Mouse (Mus musculus): Measurements from ENCODE around the gene Acad9.

Acad9 gene

DNA sequence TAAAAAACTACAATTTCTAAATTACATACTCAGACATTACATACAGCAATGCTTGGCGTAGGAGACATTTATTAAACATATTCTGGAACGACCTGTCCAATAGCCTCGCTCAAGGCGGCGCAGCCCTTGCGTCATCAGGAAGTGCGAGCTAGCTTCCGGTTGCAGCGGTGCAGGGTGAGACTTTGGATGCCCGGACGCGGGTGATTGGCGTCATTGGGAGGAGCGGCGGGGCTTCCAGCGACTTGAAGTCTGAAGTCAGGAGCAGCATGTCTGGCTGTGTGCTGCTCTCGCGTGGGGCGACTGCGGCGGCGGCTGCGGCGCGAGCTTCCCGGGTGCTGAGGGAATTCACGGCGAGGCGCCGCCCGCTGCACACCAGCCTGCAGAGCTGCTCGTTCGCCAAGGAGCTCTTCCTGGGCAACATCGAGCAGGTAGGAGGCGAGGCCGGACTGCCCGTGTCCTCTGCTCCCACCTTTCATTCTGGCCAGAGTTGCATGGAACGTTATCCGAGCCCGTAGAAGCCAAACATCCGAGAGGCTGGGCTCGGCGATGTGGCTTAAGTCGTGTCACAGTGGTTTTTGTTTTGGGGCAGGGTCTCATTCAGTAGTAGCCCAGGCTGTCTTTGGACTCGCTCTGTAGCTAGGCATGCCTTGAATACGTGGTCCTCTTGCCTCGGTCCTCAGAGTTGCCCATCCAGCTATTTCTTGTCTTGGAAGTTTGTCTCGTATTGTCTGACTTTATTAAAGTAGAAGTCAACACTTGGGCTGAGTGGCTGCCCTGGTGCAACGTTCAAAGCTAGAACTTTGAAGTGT is at the start of gene Acad9:
TSS of gene Acad9 (plus strand) at position 137 of the 809 bp plus-strand sequence.
- peak; percentile 94 to 95 for DNase-seq (ENCODE audit: low spot score in 2 of 2)

DNA sequence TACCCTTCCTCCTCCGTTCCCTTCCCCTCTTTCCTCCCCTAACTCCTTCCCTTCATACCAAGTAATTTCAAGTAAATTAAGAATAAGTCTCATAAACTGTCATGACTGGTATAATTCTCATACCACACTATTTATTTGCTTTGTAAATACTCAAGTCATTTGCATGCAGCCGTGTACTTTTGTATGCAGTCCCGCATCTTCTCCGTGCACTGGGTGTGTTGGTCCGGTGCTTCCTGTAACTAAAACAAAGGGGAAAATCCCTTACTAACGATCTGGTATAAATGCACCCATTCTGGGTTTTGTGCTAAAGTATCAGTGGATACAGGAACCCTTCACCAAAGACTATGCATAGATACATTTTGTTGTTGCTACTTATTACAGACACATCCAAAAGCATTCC is 40.0 kb upstream of the Acad9 start:
- no peak for DNase-seq (ENCODE audit: low spot score in 2 of 2)

DNA sequence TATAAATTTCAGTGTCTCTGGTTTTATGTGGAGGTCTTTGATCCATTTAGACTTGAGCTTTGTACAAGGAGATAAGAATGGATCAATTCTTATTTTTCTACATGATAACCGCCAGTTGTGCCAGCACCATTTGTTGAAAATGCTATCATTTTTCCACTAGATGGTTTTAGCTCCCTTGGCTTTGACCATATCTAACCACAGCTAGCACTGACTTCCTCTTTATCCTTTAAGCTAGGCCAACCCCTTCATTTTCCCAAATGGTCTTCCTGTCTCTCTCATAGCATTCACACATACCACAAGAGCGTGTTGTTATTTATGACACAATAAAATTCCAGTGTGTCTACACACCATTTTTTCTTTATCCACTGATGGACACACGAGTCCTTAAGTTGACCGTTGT is 35.8 kb upstream of the Acad9 start:
- no peak for DNase-seq (ENCODE audit: low spot score in 2 of 2)

DNA sequence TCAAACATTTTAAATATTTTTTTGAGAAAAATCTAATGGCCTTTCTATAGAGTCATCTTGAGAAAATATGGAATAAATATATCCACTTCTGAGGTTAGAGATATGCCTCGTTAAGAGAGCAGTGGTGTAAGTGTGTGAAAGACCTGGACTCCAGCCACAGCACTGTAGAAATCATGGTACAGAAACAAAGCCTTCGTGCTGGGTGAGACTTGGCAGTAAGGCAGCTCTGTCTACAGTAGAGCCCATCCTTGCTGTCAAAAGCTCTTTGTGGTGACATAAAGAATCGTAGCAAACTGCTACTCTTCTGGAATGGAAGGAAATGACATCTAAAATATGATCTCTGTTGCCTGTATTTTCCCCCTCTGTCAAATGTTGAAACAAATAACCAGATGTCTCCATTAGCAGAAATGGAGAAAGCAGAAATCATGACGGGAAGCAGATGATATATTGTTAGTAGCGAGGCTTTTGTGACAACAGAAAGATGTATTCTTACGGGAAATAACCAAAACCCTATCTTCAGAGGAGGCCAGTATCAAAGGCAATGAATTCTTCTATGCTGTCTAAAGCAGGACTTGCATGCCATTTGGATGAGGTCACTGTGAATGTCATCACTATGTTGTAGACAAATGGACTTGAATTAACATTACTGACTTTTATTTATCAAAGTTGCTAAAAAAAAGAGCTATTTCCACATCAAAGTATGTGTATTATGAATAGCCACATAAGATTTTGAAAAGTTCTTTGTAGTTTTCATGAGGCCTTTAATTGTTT is 33.9 kb upstream of the Acad9 start:
- no peak for DNase-seq (ENCODE audit: low spot score in 2 of 2)

DNA sequence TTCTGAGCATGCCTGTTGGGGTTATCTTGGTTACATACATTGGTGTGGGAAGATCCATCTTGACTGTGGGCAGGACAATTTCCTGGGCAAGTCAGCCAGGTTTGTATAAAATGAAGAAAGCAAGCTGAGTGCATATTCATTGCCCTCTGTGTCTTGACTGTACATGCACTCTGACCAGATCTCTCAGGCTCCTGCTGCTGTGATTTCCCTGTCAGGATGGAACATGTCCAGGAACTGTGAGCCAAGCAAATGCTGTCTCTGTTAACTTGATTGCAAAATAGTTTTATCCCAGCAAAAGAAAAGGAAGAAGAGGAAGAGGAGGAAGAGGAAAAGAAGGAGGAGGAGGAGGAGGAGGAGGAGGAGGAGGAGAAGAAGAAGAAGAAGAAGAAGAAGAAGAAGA is 21.3 kb upstream of the Acad9 start:
- DNase-seq (ENCODE audit: low spot score in 2 of 2), result no peak

DNA sequence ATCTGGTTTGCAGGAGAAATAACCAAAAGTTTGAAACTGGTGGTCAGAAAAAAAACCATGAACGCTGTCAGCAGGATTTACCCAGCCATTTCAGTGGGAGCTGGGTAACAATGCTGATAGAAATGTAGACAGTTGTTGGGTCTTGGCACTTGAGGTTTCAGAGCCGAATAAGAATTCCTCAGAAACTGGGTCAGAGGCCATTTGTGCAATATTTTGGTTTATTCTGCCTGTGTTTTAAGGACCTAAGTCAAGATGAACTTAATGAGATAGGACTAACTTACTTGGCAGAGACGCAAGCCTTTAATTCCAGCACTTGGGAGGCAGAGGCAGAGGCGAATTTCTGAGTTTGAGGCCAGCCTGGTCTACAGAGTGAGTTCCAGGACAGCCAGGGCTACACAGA is 20.7 kb upstream of the Acad9 start:
- DNase-seq (ENCODE audit: low spot score in 2 of 2), result no peak

DNA sequence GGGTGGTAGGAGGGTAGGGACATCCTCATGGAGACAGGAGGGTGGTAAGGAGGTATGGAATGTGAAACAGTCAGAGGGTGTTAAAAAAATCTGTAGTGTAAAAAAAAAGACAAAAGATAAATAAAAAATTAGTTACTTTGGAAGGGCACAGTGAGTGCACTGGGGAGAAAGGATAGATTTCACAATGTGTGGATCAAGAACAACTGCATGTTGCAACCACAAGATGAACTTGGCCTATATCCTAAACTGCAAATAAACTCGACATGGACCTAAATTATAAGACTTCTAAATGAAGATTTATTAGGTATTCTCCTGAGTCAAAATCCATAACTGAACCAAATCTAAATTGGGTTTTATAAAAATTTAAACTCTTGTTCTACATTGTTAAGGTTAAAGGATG is 16.7 kb upstream of the Acad9 start:
- DNase-seq (ENCODE audit: low spot score in 2 of 2), result no peak

DNA sequence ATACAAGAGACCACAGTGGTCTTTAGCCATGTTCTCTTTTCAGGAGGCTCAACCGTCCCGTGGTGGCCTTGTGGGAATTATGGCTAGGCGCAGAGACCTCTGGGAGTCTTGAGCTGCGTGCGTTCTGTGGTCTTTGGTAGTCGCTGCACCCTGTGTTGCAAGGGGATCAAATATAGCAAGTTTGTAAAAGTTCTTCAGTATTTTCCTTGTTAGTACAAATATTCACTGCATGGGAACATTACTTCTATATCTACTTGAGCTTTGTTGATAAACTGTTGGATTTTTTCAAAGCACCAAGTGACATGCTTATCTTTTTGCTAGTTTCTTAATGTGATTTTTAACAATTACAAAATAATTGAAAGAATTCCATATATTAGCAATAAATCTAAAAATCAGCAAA is 12.3 kb upstream of the Acad9 start, which contains the start of gene Ccdc144b:
TSS of gene Ccdc144b (minus strand) at position 101 of the 400 bp plus-strand sequence.
- no peak for DNase-seq (ENCODE audit: low spot score in 2 of 2)

DNA sequence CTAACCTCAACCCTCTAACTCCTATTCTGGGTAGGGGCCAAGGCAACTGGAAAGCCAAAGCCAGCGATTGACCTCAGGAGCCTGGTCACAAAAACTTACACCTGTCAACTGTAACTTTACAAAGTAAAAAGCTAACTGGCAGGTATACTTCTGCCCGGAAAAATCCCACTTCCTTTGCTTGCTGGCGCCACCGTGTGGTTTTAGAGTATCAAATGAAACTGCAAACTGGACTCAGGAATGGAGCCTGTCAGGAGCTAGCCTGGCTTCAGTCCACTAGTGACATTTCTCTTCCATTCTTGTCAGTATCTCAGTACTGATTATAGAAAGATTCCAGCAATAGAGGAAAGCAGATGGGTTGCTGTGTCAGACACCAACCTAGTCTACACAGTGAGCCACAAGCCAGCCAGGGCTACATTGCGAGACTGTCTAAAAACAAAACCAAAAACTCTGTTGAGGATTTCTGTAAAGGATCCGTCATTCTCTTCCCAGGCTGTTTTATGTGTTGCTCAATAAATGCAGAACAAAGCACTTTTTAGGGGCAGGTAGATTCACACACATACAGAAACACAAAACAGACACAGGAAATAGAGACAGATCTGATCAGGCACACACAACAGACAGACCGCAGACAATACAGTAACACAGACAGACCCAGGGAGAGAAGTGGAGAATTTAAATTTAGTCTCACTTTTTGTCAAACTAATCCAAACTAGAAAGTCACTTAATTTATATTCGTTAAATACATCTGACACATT is 5.5 kb upstream of the Acad9 start:
- peak in 1 of 2 experiments; percentile 47 for DNase-seq (ENCODE audit: low spot score in 2 of 2)

DNA sequence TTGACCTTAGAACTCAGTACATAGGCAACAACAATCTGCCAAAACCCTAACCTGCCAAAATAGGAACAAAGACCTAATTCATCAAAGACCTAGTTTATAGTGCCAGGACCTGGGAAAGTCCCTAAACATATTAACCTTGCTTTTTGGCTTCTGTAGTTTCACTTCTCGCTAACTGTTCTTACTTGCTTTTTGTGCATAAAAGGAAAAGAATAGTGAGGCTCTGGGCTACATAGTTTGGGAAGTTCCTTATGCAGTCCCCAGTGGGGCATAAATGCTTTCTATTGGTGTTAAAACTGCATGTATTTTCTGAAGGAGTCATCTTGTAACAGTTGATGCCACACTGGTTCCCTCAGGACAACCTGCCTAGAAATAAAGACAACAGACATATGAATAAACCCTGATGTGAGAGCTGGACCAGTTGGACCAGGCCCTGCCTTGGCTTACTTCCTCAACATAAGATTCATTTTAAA is 1.2 kb upstream of the Acad9 start:
- no peak for DNase-seq (ENCODE audit: low spot score in 2 of 2)

DNA sequence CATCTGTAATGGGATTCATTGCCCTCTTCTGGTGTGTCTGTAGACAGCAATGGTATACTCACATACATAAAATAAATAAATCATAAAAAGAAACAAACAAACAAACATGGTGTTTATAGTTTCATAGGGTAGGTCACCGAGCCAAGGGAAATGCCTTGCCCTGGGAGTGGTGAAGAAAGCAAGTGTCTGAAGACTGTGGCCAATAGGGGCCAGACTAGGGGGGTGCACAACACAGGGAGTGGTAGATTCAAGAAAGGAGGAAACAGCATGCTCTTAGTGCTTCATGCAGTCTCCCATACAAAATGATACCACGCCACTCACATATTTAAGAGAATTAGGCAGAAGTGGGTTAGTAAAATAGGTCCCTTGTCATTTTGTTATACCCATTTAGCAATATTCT is 613 bp upstream of the Acad9 start:
- DNase-seq (ENCODE audit: low spot score in 2 of 2), result no peak

DNA sequence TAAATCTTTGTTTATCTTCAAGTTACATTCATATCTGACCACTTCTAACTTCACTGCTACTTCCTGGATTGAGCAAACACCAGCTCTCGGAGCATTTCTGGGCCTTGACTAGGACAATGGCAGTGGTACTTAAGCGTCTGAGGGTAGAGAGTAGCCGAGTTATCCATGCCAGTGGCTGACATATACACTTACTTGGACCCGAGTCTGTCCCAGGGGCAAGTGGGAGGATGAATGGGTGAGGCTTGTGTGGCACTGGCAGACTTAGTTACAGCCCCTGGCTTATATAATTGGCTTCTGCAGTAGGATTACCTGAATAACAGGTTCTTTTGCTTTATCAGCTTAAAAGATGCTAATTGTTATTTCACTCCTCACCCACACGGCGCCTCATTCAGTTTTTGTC is 2.0 kb downstream of the Acad9 start:
- DNase-seq (ENCODE audit: low spot score in 2 of 2), result no peak

DNA sequence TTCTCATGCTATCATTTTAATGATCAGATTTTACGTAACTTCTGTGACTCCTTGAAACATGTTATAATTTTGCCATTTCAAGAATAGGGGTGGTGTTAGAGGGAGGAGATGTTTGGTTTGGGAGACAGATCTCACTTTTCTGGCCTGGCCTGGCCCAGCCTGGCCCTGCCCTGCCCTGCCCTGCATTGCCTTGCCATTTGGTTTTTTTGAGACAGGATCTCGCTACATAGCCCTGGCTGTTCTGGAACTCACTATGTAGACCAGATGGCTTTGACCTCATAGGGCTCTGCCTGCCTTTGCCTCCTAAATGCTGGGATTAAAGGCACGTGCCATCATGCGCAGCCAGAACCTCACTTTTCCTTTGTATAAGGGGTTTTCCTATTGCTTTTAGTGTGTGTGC is 4.7 kb downstream of the Acad9 start:
- DNase-seq (ENCODE audit: low spot score in 2 of 2), result no peak

DNA sequence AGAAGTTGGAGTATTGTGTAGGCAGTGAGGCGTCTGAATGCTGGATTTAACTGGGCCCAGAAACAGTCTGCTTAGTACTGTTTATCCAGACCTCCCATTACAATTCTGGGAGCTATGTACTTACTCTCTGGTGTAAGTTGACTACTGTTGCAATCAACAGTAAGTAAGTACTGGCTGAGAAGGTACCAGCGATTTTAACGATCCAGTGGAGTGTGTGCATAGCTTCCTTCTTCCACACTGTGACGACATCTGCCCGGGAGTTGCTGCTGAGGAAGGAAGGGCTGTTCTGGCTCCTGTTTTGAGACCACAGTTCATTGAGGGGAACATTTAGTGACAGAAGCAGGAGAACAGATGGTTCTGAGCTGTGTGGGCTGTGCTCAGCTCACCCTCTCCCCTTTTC is 5.3 kb downstream of the Acad9 start:
- DNase-seq (ENCODE audit: low spot score in 2 of 2), result no peak

DNA sequence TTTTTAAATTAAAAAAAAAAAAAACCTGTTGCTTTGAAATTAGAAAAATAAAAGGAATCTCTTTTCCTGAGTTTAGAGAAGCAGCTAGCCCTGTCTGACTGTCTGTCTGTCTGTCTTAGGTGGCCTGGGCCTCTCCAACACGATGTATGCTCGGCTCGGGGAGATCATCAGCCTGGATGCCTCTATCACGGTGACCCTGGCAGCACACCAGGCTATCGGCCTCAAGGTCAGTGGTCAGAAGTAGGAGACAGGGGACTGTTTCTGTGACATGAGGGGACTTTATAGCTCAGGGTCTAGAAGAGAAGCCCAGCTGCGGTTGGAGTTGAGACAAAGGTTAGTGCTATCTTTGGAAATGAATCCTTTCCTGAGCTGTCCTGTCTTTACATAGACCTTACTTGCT is 8.5 kb downstream of the Acad9 start:
- no peak for DNase-seq (ENCODE audit: low spot score in 2 of 2)

DNA sequence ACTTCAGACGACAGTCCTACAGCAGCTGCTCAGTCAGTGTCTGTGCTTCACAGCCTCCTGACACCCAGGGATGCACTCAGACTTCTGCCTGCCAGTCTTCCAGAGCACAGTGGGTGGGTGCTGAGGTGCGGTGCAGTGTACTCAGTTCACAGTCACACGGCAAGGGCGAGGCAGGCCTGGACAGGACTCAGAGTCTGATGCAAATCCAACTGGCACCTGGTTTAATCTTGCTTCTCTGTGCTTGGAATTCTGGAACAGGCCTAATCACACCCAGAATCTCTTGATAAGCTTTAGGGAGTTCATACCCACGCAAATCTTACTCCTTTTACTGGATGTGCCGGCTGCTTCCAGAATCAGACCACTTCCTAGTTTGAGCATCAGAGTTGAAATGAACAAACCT is 9.7 kb downstream of the Acad9 start:
- no peak for DNase-seq (ENCODE audit: low spot score in 2 of 2)

DNA sequence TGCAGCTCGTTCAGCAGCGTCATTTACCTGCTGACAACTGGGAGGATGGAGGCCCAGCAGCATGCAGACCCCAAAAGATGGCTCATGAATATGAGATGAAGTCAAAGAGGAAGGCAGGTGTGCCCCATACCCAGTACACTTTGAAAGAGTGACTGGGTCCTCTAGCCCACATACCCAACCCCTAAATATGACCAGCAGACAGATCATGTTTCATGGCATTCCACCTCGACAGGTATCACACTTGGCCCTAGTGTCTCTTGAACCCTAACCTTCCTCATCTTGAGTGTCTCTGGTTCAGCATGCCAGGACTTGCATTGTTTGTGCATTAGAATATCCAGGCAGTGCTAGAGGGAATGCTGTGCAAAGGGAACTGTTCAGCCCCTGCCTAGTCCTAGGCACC is 11.6 kb downstream of the Acad9 start:
- no peak for DNase-seq (ENCODE audit: low spot score in 2 of 2)

DNA sequence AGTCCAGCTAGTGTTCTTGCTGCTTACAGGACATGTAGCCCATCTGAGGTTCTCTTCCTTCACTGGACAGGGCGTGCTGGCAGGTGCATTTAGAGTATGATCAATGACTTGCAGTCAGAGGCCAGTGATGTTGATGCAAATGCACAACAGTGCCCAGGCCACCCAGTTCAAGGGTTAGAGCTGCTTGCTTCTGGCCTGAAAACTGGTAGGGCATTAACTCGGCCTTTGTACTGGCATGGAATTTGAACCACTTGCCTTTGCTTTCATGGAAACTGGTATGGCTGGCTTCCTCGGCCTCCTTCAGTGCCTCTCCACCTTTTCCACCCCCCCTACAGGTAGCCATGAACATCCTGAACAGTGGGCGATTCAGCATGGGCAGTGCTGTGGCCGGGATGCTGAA is 14.1 kb downstream of the Acad9 start:
- DNase-seq (ENCODE audit: low spot score in 2 of 2), result no peak

DNA sequence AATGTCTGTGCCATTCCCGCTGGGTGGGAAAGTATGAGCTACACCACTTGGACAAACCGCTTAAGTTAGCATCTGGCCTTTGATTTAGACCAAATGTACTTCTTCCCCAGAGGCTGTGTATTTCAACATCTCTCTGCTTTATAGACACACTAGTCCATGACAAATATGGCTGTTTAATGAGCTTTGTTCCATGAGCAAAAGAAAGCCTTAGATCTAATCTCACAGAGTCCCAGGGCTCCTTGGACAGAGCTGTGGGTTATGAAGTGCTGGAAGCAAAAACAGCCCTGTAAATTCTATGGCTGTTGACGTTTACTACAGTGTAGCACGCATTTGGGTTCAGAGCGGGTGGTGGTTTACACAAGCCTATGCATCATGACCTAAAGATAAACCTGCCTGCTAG is 15.0 kb downstream of the Acad9 start:
- DNase-seq (ENCODE audit: low spot score in 2 of 2), result no peak

DNA sequence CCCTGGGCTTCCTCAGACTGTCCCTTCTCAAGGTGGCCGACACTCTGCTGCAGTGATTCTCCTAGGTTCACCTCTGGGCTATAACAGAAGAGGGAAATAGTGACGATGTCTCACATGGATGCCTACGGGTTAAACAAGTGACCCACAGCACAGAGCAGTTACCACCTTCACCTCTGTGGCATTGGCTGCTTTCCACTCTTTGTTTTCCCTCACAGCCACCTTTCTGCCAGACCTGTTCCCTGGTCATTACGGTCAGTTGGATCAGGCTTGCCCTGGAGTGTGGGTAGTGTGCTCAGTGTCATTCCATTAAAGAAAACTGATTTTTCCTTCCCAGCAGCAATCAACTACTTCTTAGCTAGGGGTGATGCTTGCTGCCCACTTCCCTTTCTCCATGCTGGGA is 17.1 kb downstream of the Acad9 start:
- no peak for DNase-seq (ENCODE audit: low spot score in 2 of 2)

DNA sequence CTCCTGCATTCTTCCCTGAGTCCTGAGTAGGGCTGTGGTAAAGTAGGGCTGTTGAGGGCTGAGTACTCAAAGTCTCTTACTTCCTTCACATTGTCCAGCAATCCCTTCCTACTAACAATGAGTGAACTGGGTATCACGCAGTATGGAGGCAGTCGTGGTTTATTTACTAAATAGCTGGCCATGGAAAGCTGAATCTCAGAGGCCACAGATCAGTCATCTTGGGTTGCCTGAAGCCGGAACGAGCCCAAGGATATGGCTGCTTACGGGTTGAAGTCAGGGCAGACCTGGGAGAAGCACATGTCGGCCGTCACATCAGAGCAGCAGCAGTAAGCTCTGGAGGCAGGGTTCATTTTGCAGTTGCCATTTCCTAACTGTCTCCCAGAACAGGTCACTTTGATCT is 17.6 kb downstream of the Acad9 start:
- DNase-seq (ENCODE audit: low spot score in 2 of 2), result no peak

DNA sequence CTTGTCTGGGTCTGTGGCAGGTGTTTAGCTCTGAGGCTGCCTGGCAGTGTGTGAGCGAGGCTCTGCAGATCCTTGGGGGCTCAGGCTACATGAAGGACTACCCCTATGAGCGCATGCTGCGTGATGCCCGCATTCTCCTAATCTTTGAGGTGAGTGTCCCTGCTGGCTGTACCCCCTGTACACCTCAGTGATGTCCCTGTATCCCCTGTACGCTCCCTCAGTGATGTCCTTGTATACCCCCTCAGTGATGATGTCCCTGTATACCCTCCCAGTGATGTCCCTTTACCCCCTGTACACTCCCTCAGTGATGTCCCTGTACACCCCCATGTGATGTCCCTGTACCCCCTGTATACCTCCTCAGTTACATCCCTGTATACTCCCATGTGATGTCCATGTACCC is 19.6 kb downstream of the Acad9 start:
- no peak for DNase-seq (ENCODE audit: low spot score in 2 of 2)
